In the genomic region with DNA sequence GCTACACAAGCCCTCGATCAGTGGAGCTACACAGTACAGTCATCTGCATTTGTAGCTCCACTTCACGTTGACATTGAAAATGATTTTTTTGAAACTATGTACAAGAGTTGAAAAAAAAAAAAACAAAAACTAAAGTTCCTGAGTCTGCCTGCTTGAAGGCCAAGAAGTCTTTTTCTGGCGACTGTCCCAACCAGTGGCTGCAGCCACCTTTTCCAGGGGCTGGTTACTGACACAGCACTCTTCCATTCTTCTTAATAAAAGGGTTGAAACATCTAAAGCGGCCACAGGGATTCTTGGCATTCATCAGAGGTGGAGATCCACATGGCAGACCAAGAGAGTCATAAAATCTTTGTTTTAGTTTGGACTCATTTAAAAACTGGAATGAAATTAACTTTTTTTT, we compare ENCODE assay signal across 26 mouse cellular contexts.
"Had no signal": no experiment of that assay in that cellular context is flagged by ENCODE, and none has a peak within 500 bp of the region (broad histone marks: within the 10 kb centered on the region; RNA-seq: fewer than 3 reads in every experiment).

No protein-coding gene starts in this region.

- H3K4me3 ChIP-seq: embryonic facial prominence, embryonic 10.5 days; embryonic facial prominence, embryonic 12.5 days; embryonic facial prominence, embryonic 13.5 days; embryonic facial prominence, embryonic 15.5 days; erythroblast, embryonic 14.5 days; forebrain, embryonic 10.5 days; forebrain, embryonic 12.5 days; forebrain, embryonic 13.5 days; forebrain, embryonic 15.5 days; gastrocnemius, adult 2 months; heart, adult 2 months had no signal

- H3K4me2 ChIP-seq: embryonic facial prominence, embryonic 12.5 days; embryonic facial prominence, embryonic 13.5 days; embryonic facial prominence, embryonic 15.5 days; forebrain, embryonic 12.5 days; forebrain, embryonic 13.5 days; forebrain, embryonic 15.5 days had no signal

- H3K27ac ChIP-seq: embryonic facial prominence, embryonic 10.5 days; embryonic facial prominence, embryonic 12.5 days; embryonic facial prominence, embryonic 13.5 days; embryonic facial prominence, embryonic 15.5 days; forebrain, embryonic 10.5 days; forebrain, embryonic 12.5 days; forebrain, embryonic 13.5 days; forebrain, embryonic 15.5 days; gastrocnemius, adult 2 months; heart, adult 2 months had no signal

- H3K4me1 ChIP-seq: embryonic facial prominence, embryonic 10.5 days; embryonic facial prominence, embryonic 12.5 days; embryonic facial prominence, embryonic 13.5 days; embryonic facial prominence, embryonic 15.5 days; forebrain, embryonic 10.5 days; forebrain, embryonic 12.5 days; forebrain, embryonic 13.5 days; forebrain, embryonic 15.5 days had no signal

- H3K9ac ChIP-seq: embryonic facial prominence, embryonic 12.5 days; embryonic facial prominence, embryonic 13.5 days; embryonic facial prominence, embryonic 15.5 days; forebrain, embryonic 12.5 days; forebrain, embryonic 13.5 days; forebrain, embryonic 15.5 days; forebrain, postnatal 0 days had no signal

- ATAC-seq: forebrain, embryonic 13.5 days; forebrain, embryonic 14.5 days; forebrain, embryonic 15.5 days; forebrain, embryonic 16.5 days; forebrain, postnatal 0 days had no signal

- H3K9me3 ChIP-seq: embryonic facial prominence, embryonic 10.5 days; embryonic facial prominence, embryonic 12.5 days; embryonic facial prominence, embryonic 13.5 days; embryonic facial prominence, embryonic 15.5 days; forebrain, embryonic 10.5 days; forebrain, embryonic 12.5 days; forebrain, embryonic 13.5 days; forebrain, embryonic 15.5 days had no signal

- H3K36me3 ChIP-seq: embryonic facial prominence, embryonic 10.5 days; embryonic facial prominence, embryonic 12.5 days; embryonic facial prominence, embryonic 13.5 days; embryonic facial prominence, embryonic 15.5 days; forebrain, embryonic 10.5 days; forebrain, embryonic 12.5 days; forebrain, embryonic 15.5 days had no signal

- DNase-seq: cerebellum, adult 2 months; cerebellum, adult 8-10 months; cerebellum, adult 9-10 months; cerebellum, adult 9-11 months; cerebellum, postnatal 14 days; cerebellum, postnatal 36 days; embryo, embryonic 11 days; forebrain, postnatal 0 days; gastrocnemius, adult 2 months; gastrocnemius, postnatal 10 days; gastrocnemius, postnatal 14 days; gastrocnemius, postnatal 36 days; heart, adult 11 months; heart, adult 18-20 months; heart, adult 2 months had no signal

- H3K27me3 ChIP-seq: embryonic facial prominence, embryonic 12.5 days; embryonic facial prominence, embryonic 13.5 days; embryonic facial prominence, embryonic 15.5 days; forebrain, embryonic 12.5 days; forebrain, embryonic 13.5 days; forebrain, embryonic 15.5 days had no signal
